Comparison of ENCODE assay signal across 8 mouse cellular contexts in the genomic region with DNA sequence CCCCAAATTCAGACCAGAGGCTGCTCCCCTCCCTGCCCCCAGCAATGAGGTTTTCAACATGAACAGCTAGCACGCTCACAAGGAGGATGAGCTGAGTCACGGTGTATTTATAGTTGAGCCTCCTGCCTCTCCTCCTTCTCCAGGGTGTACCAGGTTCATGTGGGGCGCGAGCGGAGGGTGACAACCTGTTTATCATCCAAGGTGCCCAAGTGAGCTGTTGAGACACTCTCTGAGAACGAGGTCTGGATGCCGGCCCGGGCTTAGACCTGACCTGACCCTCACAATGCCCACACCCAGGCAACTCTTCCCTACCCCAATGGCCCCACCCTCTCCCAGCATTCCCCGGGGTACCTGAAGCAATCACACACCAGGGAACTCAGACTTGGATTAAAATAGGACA. TPM values are rescaled to one million over a fixed set of nuclear protein-coding genes. Genes with fewer than 3 reads are reported as not detected.
DNase-seq lines count a peak whose midpoint lies in the region.
"Had no signal": no experiment of that assay in that cellular context is flagged by ENCODE, and none has a peak within 500 bp of the region (broad histone marks: within the 10 kb centered on the region; RNA-seq: fewer than 3 reads in every experiment).

No protein-coding gene starts in this region.

- DNase-seq in urinary bladder, postnatal 14 days (ENCODE audit: low spot score): peak; percentile 22
- DNase-seq in urinary bladder, adult 2 months (ENCODE audit: low spot score): no peak
- peak; percentile 92 for DNase-seq in gastrocnemius, postnatal 25 days
- DNase-seq in heart, postnatal 36 days: peak; percentile 60 to 68
- DNase-seq in layer of hippocampus, adult 18-20 months (ENCODE audit: low spot score in 2 of 2): no peak
- no peak for DNase-seq in cerebellum, adult 11-12 months
- DNase-seq in kidney, adult 11 months: no peak

- intact Hi-C loops in heart, postnatal 36 days (cut with DNase I): loop anchor here (2.0 kb wide), 1 partner anchor 14 kb away; the partner anchor contains the start of gene Trim63

RNA-seq across cellular contexts. Expression of gene Pdik1l, which starts 12.6 kb away (rescaled TPM):
- polyA plus RNA-seq in urinary bladder, adult 2 months (2012; rRNA removed): 5.8 and 7.5 TPM in 2 replicates
- total RNA-seq in gastrocnemius, postnatal 25 days (2021): 1 to 10 TPM; 2.3 to 3.8 TPM
- 1 to 10 TPM; 7.9 to 8.2 TPM for total RNA-seq in heart, postnatal 36 days (2021)
- total RNA-seq in layer of hippocampus, adult 18-20 months (2021): 10 to 100 TPM; 16.4 to 17.8 TPM

RNA-seq across cellular contexts. Expression of gene Trim63, which starts 14.6 kb away (rescaled TPM):
- polyA plus RNA-seq in urinary bladder, adult 2 months (2012; rRNA removed): 0.04 and 0.12 TPM in 2 replicates
- total RNA-seq in gastrocnemius, postnatal 25 days (2021): 100 to 1,000 TPM; 113 to 253 TPM
- 100 to 1,000 TPM; 234 to 314 TPM for total RNA-seq in heart, postnatal 36 days (2021)
- total RNA-seq in layer of hippocampus, adult 18-20 months (2021): not detected

RNA-seq across cellular contexts. Expression of gene Slc30a2, which starts 42.7 kb away (rescaled TPM):
- polyA plus RNA-seq in urinary bladder, adult 2 months (2012; rRNA removed): 0.06 and 0.08 TPM in 2 replicates
- 1 to 10 TPM; 1.4 to 7.2 TPM for total RNA-seq in gastrocnemius, postnatal 25 days (2021)
- under 1 TPM; 0.35 to 0.50 TPM for total RNA-seq in heart, postnatal 36 days (2021)
- total RNA-seq in layer of hippocampus, adult 18-20 months (2021): under 1 TPM in 1 of 2 experiments, not detected in 1; 0.10 TPM
- polyA plus RNA-seq: limb, embryonic 11.5 days had no signal

RNA-seq across cellular contexts. Expression of gene Grrp1, which starts 46.4 kb away (rescaled TPM):
- polyA plus RNA-seq in urinary bladder, adult 2 months (2012; rRNA removed): 13.7 TPM in 2 replicates
- 1 to 10 TPM; 3.4 TPM for total RNA-seq in gastrocnemius, postnatal 25 days (2021)
- 1 to 10 TPM; 6.1 to 9.5 TPM for total RNA-seq in heart, postnatal 36 days (2021)
- total RNA-seq in layer of hippocampus, adult 18-20 months (2021): 1 to 10 TPM; 1.6 to 1.7 TPM

RNA-seq across cellular contexts. Expression of gene Gm30191, which starts 53.6 kb away (rescaled TPM):
- not detected in 2 replicates for polyA plus RNA-seq in urinary bladder, adult 2 months (2012; rRNA removed)
- not detected for total RNA-seq in gastrocnemius, postnatal 25 days (2021)
- total RNA-seq in heart, postnatal 36 days (2021): not detected
- not detected for total RNA-seq in layer of hippocampus, adult 18-20 months (2021)
- polyA plus RNA-seq: limb, embryonic 11.5 days had no signal

Comparison
In these comparisons a context has a peak if more than half of its experiments do, and no peak if none do; other contexts are left out.
1. DNase-seq: peak in urinary bladder, postnatal 14 days (single experiment), gastrocnemius, postnatal 25 days (single experiment) and heart, postnatal 36 days (2 of 2); none in urinary bladder, adult 2 months (single experiment), layer of hippocampus, adult 18-20 months (0 of 2), cerebellum, adult 11-12 months (single experiment) and kidney, adult 11 months (single experiment).
2. RNA of gene Trim63, which starts 14.6 kb away (total RNA-seq): 234 to 314 TPM in heart, postnatal 36 days and 113 to 253 TPM in gastrocnemius, postnatal 25 days; not detected in layer of hippocampus, adult 18-20 months; every median in the first group is over 100 times any median in the second.